Mouse (Mus musculus): ENCODE measurements around the gene Tmem165. TPM values are rescaled to one million over a fixed set of nuclear protein-coding genes. Genes with fewer than 3 reads are reported as not detected.

Tmem165 gene
- polyA plus RNA-seq, 1 experiment, result 28.9 TPM

GRCm38 (mm10) chr5:76170522-76170921 lies 13.2 kb upstream of the Tmem165 start:
- no peaks in the 10 kb centered on the region for H3K4me1 ChIP-seq (ENCODE audit: control insufficient read depth, insufficient read depth, low read length)
- TF ChIP-seq POLR2A (IDR thresholded peaks at IDR 0.05; ENCODE audit: control insufficient read depth, low read depth, low read length), result no peak
- TF ChIP-seq CTCF (IDR thresholded peaks at IDR 0.05; ENCODE audit: control insufficient read depth, insufficient read depth, insufficient replicate concordance, low read depth, low read length), result no peak
- no peak overlapping the region for H3K27ac ChIP-seq (ENCODE audit: control insufficient read depth, insufficient read depth, low read depth, low read length)
- H3K4me3 ChIP-seq (ENCODE audit: control insufficient read depth, low read depth, low read length), result no peak overlapping the region
- H3K36me3 ChIP-seq (ENCODE audit: control insufficient read depth, insufficient read depth, low read length), result no peaks in the 10 kb centered on the region
- H3K27me3 ChIP-seq (ENCODE audit: control insufficient read depth, insufficient read depth, low read length), result no peaks in the 10 kb centered on the region

GRCm38 (mm10) chr5:76171039-76171438 lies 12.6 kb upstream of the Tmem165 start:
- no peak overlapping the region for H3K4me3 ChIP-seq (ENCODE audit: control insufficient read depth, low read depth, low read length)
- H3K4me1 ChIP-seq (ENCODE audit: control insufficient read depth, insufficient read depth, low read length), result no peaks in the 10 kb centered on the region
- no peaks in the 10 kb centered on the region for H3K27me3 ChIP-seq (ENCODE audit: control insufficient read depth, insufficient read depth, low read length)
- H3K36me3 ChIP-seq (ENCODE audit: control insufficient read depth, insufficient read depth, low read length), result no peaks in the 10 kb centered on the region
- TF ChIP-seq POLR2A (IDR thresholded peaks at IDR 0.05; ENCODE audit: control insufficient read depth, low read depth, low read length) (no peak), CTCF (IDR thresholded peaks at IDR 0.05; ENCODE audit: control insufficient read depth, insufficient read depth, insufficient replicate concordance, low read depth, low read length) (no peak)
- H3K27ac ChIP-seq (ENCODE audit: control insufficient read depth, insufficient read depth, low read depth, low read length), result no peak overlapping the region

- no peak overlapping the region for H3K27ac ChIP-seq (ENCODE audit: control insufficient read depth, insufficient read depth, low read depth, low read length)
- H3K27me3 ChIP-seq (ENCODE audit: control insufficient read depth, insufficient read depth, low read length), result no peaks in the 10 kb centered on the region
- TF ChIP-seq CTCF (IDR thresholded peaks at IDR 0.05; ENCODE audit: control insufficient read depth, insufficient read depth, insufficient replicate concordance, low read depth, low read length) (no peak), POLR2A (IDR thresholded peaks at IDR 0.05; ENCODE audit: control insufficient read depth, low read depth, low read length) (no peak)
- no peak overlapping the region for H3K4me3 ChIP-seq (ENCODE audit: control insufficient read depth, low read depth, low read length)
- H3K36me3 ChIP-seq (ENCODE audit: control insufficient read depth, insufficient read depth, low read length), result no peaks in the 10 kb centered on the region
- peaks cover 4% of the 10 kb centered on the region; the same call in 1 of the 2 replicates for H3K4me1 ChIP-seq (ENCODE audit: control insufficient read depth, insufficient read depth, low read length)
These were observed 8.6 kb upstream of the Tmem165 start for GRCm38 (mm10) chr5:76175051-76175450.

GRCm38 (mm10) chr5:76176411-76176810 lies 7.3 kb upstream of the Tmem165 start:
- Histone ChIP-seq H3K27ac (ENCODE audit: control insufficient read depth, insufficient read depth, low read depth, low read length) (no peak overlapping the region), H3K36me3 (ENCODE audit: control insufficient read depth, insufficient read depth, low read length) (no peaks in the 10 kb centered on the region), H3K4me1 (ENCODE audit: control insufficient read depth, insufficient read depth, low read length) (peaks cover 4% of the 10 kb centered on the region; the same call in 1 of the 2 replicates), H3K4me3 (ENCODE audit: control insufficient read depth, low read depth, low read length) (no peak overlapping the region), H3K27me3 (ENCODE audit: control insufficient read depth, insufficient read depth, low read length) (no peaks in the 10 kb centered on the region)
- TF ChIP-seq POLR2A (IDR thresholded peaks at IDR 0.05; ENCODE audit: control insufficient read depth, low read depth, low read length), result no peak
- TF ChIP-seq CTCF (IDR thresholded peaks at IDR 0.05; ENCODE audit: control insufficient read depth, insufficient read depth, insufficient replicate concordance, low read depth, low read length), result no peak

GRCm38 (mm10) chr5:76176841-76177240 lies 6.8 kb upstream of the Tmem165 start:
- no peak overlapping the region for H3K4me3 ChIP-seq (ENCODE audit: control insufficient read depth, low read depth, low read length)
- no peak overlapping the region for H3K27ac ChIP-seq (ENCODE audit: control insufficient read depth, insufficient read depth, low read depth, low read length)
- no peak for TF ChIP-seq CTCF (IDR thresholded peaks at IDR 0.05; ENCODE audit: control insufficient read depth, insufficient read depth, insufficient replicate concordance, low read depth, low read length)
- no peak for TF ChIP-seq POLR2A (IDR thresholded peaks at IDR 0.05; ENCODE audit: control insufficient read depth, low read depth, low read length)

GRCm38 (mm10) chr5:76177664-76178063 lies 6.0 kb upstream of the Tmem165 start:
- H3K4me1 ChIP-seq (ENCODE audit: control insufficient read depth, insufficient read depth, low read length), result peaks cover 4% of the 10 kb centered on the region; the same call in 1 of the 2 replicates
- H3K27ac ChIP-seq (ENCODE audit: control insufficient read depth, insufficient read depth, low read depth, low read length), result no peak overlapping the region
- TF ChIP-seq POLR2A (IDR thresholded peaks at IDR 0.05; ENCODE audit: control insufficient read depth, low read depth, low read length) (no peak), CTCF (IDR thresholded peaks at IDR 0.05; ENCODE audit: control insufficient read depth, insufficient read depth, insufficient replicate concordance, low read depth, low read length) (no peak)
- H3K4me3 ChIP-seq (ENCODE audit: control insufficient read depth, low read depth, low read length), result no peak overlapping the region
- no peaks in the 10 kb centered on the region for H3K27me3 ChIP-seq (ENCODE audit: control insufficient read depth, insufficient read depth, low read length)
- no peaks in the 10 kb centered on the region for H3K36me3 ChIP-seq (ENCODE audit: control insufficient read depth, insufficient read depth, low read length)

More at GRCm38 (mm10) chr5:76176841-76177240, 6.8 kb upstream of the Tmem165 start:
- H3K4me1 ChIP-seq (ENCODE audit: control insufficient read depth, insufficient read depth, low read length), result peaks cover 4% of the 10 kb centered on the region; the same call in 1 of the 2 replicates
- no peaks in the 10 kb centered on the region for H3K27me3 ChIP-seq (ENCODE audit: control insufficient read depth, insufficient read depth, low read length)
- H3K36me3 ChIP-seq (ENCODE audit: control insufficient read depth, insufficient read depth, low read length), result no peaks in the 10 kb centered on the region

- TF ChIP-seq POLR2A (IDR thresholded peaks at IDR 0.05; ENCODE audit: control insufficient read depth, low read depth, low read length) (no peak), CTCF (IDR thresholded peaks at IDR 0.05; ENCODE audit: control insufficient read depth, insufficient read depth, insufficient replicate concordance, low read depth, low read length) (no peak)
- no peak overlapping the region for H3K27ac ChIP-seq (ENCODE audit: control insufficient read depth, insufficient read depth, low read depth, low read length)
- no peaks in the 10 kb centered on the region for H3K36me3 ChIP-seq (ENCODE audit: control insufficient read depth, insufficient read depth, low read length)
- H3K27me3 ChIP-seq (ENCODE audit: control insufficient read depth, insufficient read depth, low read length), result no peaks in the 10 kb centered on the region
- H3K4me3 ChIP-seq (ENCODE audit: control insufficient read depth, low read depth, low read length), result no peak overlapping the region
- peaks cover 4% of the 10 kb centered on the region for H3K4me1 ChIP-seq (ENCODE audit: control insufficient read depth, insufficient read depth, low read length)
These were observed 4.5 kb upstream of the Tmem165 start for GRCm38 (mm10) chr5:76179171-76179570.

- Histone ChIP-seq H3K36me3 (ENCODE audit: control insufficient read depth, insufficient read depth, low read length) (no peaks in the 10 kb centered on the region), H3K4me1 (ENCODE audit: control insufficient read depth, insufficient read depth, low read length) (peaks cover 4% of the 10 kb centered on the region), H3K27me3 (ENCODE audit: control insufficient read depth, insufficient read depth, low read length) (no peaks in the 10 kb centered on the region), H3K27ac (ENCODE audit: control insufficient read depth, insufficient read depth, low read depth, low read length) (no peak overlapping the region), H3K4me3 (ENCODE audit: control insufficient read depth, low read depth, low read length) (peak overlapping the region; percentile 36)
- no peak for TF ChIP-seq POLR2A (IDR thresholded peaks at IDR 0.05; ENCODE audit: control insufficient read depth, low read depth, low read length)
- no peak for TF ChIP-seq CTCF (IDR thresholded peaks at IDR 0.05; ENCODE audit: control insufficient read depth, insufficient read depth, insufficient replicate concordance, low read depth, low read length)
These were observed 3.9 kb upstream of the Tmem165 start for GRCm38 (mm10) chr5:76179791-76180190.

All from testis, adult 2 months (tissue).